Mouse (Mus musculus) embryonic facial prominence, embryonic 15.5 days (tissue): ENCODE data around the gene Cdc25a. TPM values are rescaled to one million over a fixed set of nuclear protein-coding genes. Genes with fewer than 3 reads are reported as not detected.

ENCODE experiments used
- ATAC-seq: fragments of 200-750 bp; cut with Nextera tagmentation; 2 replicates; pipeline ENCODE4 v1.8.0; 2017; ENCODE audit warnings: low read depth, moderate TSS enrichment; ENCODE audit not compliant: insufficient number of reproducible peaks, low FRiP score, low TSS enrichment
- H3K27ac ChIP-seq: fragments of 300-500 bp; sonication (generic); replicated peaks from 2 replicates; pipeline ENCODE4 v1.5.1; 2015; ENCODE audit warnings: mild to moderate bottlenecking, inconsistent platforms
- H3K27me3 ChIP-seq: fragments of 300-500 bp; sonication (generic); 2 replicates; pipeline ENCODE4 v1.6.1; 2015; ENCODE audit warnings: inconsistent platforms
- H3K36me3 ChIP-seq: fragments of 300-500 bp; sonication (generic); 2 replicates; pipeline ENCODE4 v1.6.1; 2015; ENCODE audit warnings: mild to moderate bottlenecking, inconsistent platforms
- H3K4me1 ChIP-seq: fragments of 300-500 bp; sonication (generic); 2 replicates; pipeline ENCODE4 v1.6.1; 2015; ENCODE audit warnings: inconsistent platforms
- H3K4me2 ChIP-seq: fragments of 300-500 bp; sonication (generic); replicated peaks from 2 replicates; pipeline ENCODE4 v1.6.1; 2015; ENCODE audit warnings: mild to moderate bottlenecking, inconsistent platforms
- H3K4me3 ChIP-seq: fragments of 300-500 bp; sonication (generic); replicated peaks from 2 replicates; pipeline ENCODE4 v1.5.1; 2015; ENCODE audit warnings: mild to moderate bottlenecking, inconsistent platforms
- H3K9ac ChIP-seq: fragments of 300-500 bp; sonication (generic); 2 replicates; pipeline ENCODE4 v1.6.1; 2015; ENCODE audit warnings: inconsistent platforms
- H3K9me3 ChIP-seq: fragments of 300-500 bp; sonication (generic); replicated peaks from 2 replicates; pipeline ENCODE4 v1.6.1; 2016; ENCODE audit warnings: inconsistent platforms
- WGBS: fragments of 180-500 bp; shearing (Covaris S2); methylation state at CpG from one replicate; pipeline ENCODE4 v1.1.7; 2015; 5-methylcytosine and 5-hydroxymethylcytosine counted together
- polyA plus RNA-seq: library from polyadenylated mRNA; unstranded; fragments of >200 nt; fragmentation: Nextera tagmentation; extraction: Ambion mirVana; gene quantifications from 2 replicates; pipeline ENCODE4 v1.2.1, GENCODE M21; 2015

Gene Cdc25a
- polyA plus RNA-seq, 1 experiment from 2014 or later: 26.8 TPM

- 86% methylated on average over 4 of the region's 4 CpGs for WGBS
- H3K9me3 ChIP-seq: no peaks in the 10 kb centered on the region
- H3K9ac ChIP-seq: no peak overlapping the region
- H3K4me1 ChIP-seq: no peaks in the 10 kb centered on the region
- no peaks in the 10 kb centered on the region for H3K36me3 ChIP-seq
- no peaks in the 10 kb centered on the region for H3K27me3 ChIP-seq
- H3K4me2 ChIP-seq: no peak overlapping the region
- ATAC-seq: no peak
- H3K4me3 ChIP-seq: no peak overlapping the region
- H3K27ac ChIP-seq: no peak overlapping the region
These were observed 34.5 kb downstream of the Cdc25a start for GRCm38 (mm10) chr9:109909926-109910325.

- Histone ChIP-seq H3K4me1 (no peaks in the 10 kb centered on the region), H3K4me3 (no peak overlapping the region), H3K27ac (no peak overlapping the region), H3K9me3 (no peaks in the 10 kb centered on the region), H3K36me3 (no peaks in the 10 kb centered on the region), H3K4me2 (no peak overlapping the region), H3K9ac (no peak overlapping the region), H3K27me3 (no peaks in the 10 kb centered on the region)
- WGBS: 72% methylated on average over 7 of the region's 7 CpGs
- ATAC-seq: no peak
These were observed 36.4 kb downstream of the Cdc25a start for GRCm38 (mm10) chr9:109911779-109912178.

- Histone ChIP-seq H3K36me3 (no peaks in the 10 kb centered on the region), H3K27me3 (no peaks in the 10 kb centered on the region), H3K27ac (no peak overlapping the region), H3K9ac (no peak overlapping the region), H3K4me3 (no peak overlapping the region), H3K4me1 (no peaks in the 10 kb centered on the region), H3K4me2 (no peak overlapping the region), H3K9me3 (no peaks in the 10 kb centered on the region)
- whole genome bisulfite sequencing: 67% methylated on average over 4 of the region's 4 CpGs
- ATAC-seq: no peak
These were observed 39.0 kb downstream of the Cdc25a start for GRCm38 (mm10) chr9:109914269-109914926.

GRCm38 (mm10) chr9:109917931-109918330, 42.6 kb downstream of the Cdc25a start:
- Histone ChIP-seq H3K9ac (no peak overlapping the region), H3K4me1 (no peaks in the 10 kb centered on the region), H3K4me2 (no peak overlapping the region), H3K27me3 (no peaks in the 10 kb centered on the region), H3K27ac (no peak overlapping the region), H3K9me3 (no peaks in the 10 kb centered on the region), H3K36me3 (no peaks in the 10 kb centered on the region), H3K4me3 (no peak overlapping the region)
- no peak for ATAC-seq
- 80% methylated on average over 2 of the region's 2 CpGs for WGBS

- Histone ChIP-seq H3K4me2 (no peak overlapping the region), H3K9ac (no peak overlapping the region), H3K4me1 (peaks cover 9% of the 10 kb centered on the region), H3K4me3 (no peak overlapping the region), H3K27ac (no peak overlapping the region), H3K9me3 (no peaks in the 10 kb centered on the region), H3K36me3 (no peaks in the 10 kb centered on the region), H3K27me3 (no peaks in the 10 kb centered on the region)
- ATAC-seq: no peak
- 93% methylated on average over 3 of the region's 3 CpGs for WGBS
These were observed 53.8 kb downstream of the Cdc25a start for GRCm38 (mm10) chr9:109929131-109929530.

- H3K36me3 ChIP-seq: no peaks in the 10 kb centered on the region
- no peak overlapping the region for H3K4me3 ChIP-seq
- ATAC-seq: no peak
- no peak overlapping the region for H3K4me2 ChIP-seq
- H3K27me3 ChIP-seq: no peaks in the 10 kb centered on the region
- 92% methylated on average over 5 of the region's 5 CpGs for WGBS
- H3K9me3 ChIP-seq: no peaks in the 10 kb centered on the region
- no peak overlapping the region for H3K27ac ChIP-seq
- no peak overlapping the region for H3K9ac ChIP-seq
- peaks cover 9% of the 10 kb centered on the region for H3K4me1 ChIP-seq
These were observed 54.7 kb downstream of the Cdc25a start for GRCm38 (mm10) chr9:109930063-109930462.

GRCm38 (mm10) chr9:109930752-109931151, 55.4 kb downstream of the Cdc25a start:
- Histone ChIP-seq H3K4me1 (peaks cover 9% of the 10 kb centered on the region), H3K9me3 (no peaks in the 10 kb centered on the region), H3K36me3 (no peaks in the 10 kb centered on the region), H3K27ac (peak overlapping the region; percentile 97), H3K9ac (no peak overlapping the region), H3K27me3 (no peaks in the 10 kb centered on the region), H3K4me2 (peak overlapping the region; percentile 75), H3K4me3 (peak overlapping the region; percentile 86)
- no peak for ATAC-seq
- WGBS: 70% methylated on average over 6 of the region's 6 CpGs

GRCm38 (mm10) chr9:109931257-109932171, 56.1 kb downstream of the Cdc25a start, which contains the start of gene Map4:
Gene Map4 (plus strand): TSS chr9:109931460.
- no peaks in the 10 kb centered on the region for H3K9me3 ChIP-seq
- H3K4me2 ChIP-seq: peak within 1 kb of the TSS; percentile 75
- ATAC-seq: peak; percentile 99
- 2% methylated on average over 94 of the region's 94 CpGs for WGBS
- H3K4me3 ChIP-seq: peak within 1 kb of the TSS; percentile 86
- H3K27me3 ChIP-seq: no peaks in the 10 kb centered on the region
- H3K4me1 ChIP-seq: peaks cover 9% of the 10 kb centered on the region
- no peaks in the 10 kb centered on the region for H3K36me3 ChIP-seq
- H3K27ac ChIP-seq: peak within 1 kb of the TSS; percentile 97
- H3K9ac ChIP-seq: peak within 1 kb of the TSS; percentile 87

GRCm38 (mm10) chr9:109932361-109932755, 57.0 kb downstream of the Cdc25a start:
- no peaks in the 10 kb centered on the region for H3K36me3 ChIP-seq
- WGBS: 0% methylated on average over 20 of the region's 20 CpGs
- H3K4me1 ChIP-seq: peaks cover 9% of the 10 kb centered on the region
- H3K9me3 ChIP-seq: no peaks in the 10 kb centered on the region
- peak overlapping the region; percentile 86 for H3K4me3 ChIP-seq
- no peak for ATAC-seq
- H3K27ac ChIP-seq: peak overlapping the region; percentile 97
- H3K9ac ChIP-seq: peak overlapping the region; percentile 87
- H3K27me3 ChIP-seq: no peaks in the 10 kb centered on the region
- peak overlapping the region; percentile 75 for H3K4me2 ChIP-seq

GRCm38 (mm10) chr9:109932756-109933375, 57.5 kb downstream of the Cdc25a start:
- H3K27ac ChIP-seq: peak overlapping the region; percentile 97
- H3K4me3 ChIP-seq: peak overlapping the region; percentile 86
- H3K9ac ChIP-seq: peak overlapping the region; percentile 87
- ATAC-seq: peak; percentile 14; the same call in 1 of the 2 replicates
- H3K27me3 ChIP-seq: no peaks in the 10 kb centered on the region
- peak overlapping the region; percentile 75 for H3K4me2 ChIP-seq
- no peaks in the 10 kb centered on the region for H3K9me3 ChIP-seq
- 1% methylated on average over 12 of the region's 12 CpGs for WGBS
- no peaks in the 10 kb centered on the region for H3K36me3 ChIP-seq
- peaks cover 9% of the 10 kb centered on the region for H3K4me1 ChIP-seq

GRCm38 (mm10) chr9:109939401-109939800, 64.0 kb downstream of the Cdc25a start:
- Histone ChIP-seq H3K36me3 (no peaks in the 10 kb centered on the region), H3K4me1 (no peaks in the 10 kb centered on the region), H3K27me3 (no peaks in the 10 kb centered on the region), H3K27ac (no peak overlapping the region), H3K4me3 (no peak overlapping the region), H3K4me2 (no peak overlapping the region), H3K9me3 (no peaks in the 10 kb centered on the region), H3K9ac (no peak overlapping the region)
- 90% methylated on average over 3 of the region's 3 CpGs for WGBS
- ATAC-seq: no peak
